Mouse (Mus musculus) G1E (cell line): ENCODE measurements around the gene Dusp10. TPM values are rescaled to one million over a fixed set of nuclear protein-coding genes. Genes with fewer than 3 reads are reported as not detected.

ENCODE experiments used
- ATAC-seq: 2 replicates; pipeline ENCODE4 v1.8.0; 2016; ENCODE audit warnings: mild to moderate bottlenecking; ENCODE audit not compliant: insufficient number of reproducible peaks, poor library complexity, low FRiP score, severe bottlenecking; ENCODE audit errors: extremely low read depth
- DNase-seq: peaks from one replicate; pipeline ENCODE4 v3.0.0; 2012; ENCODE audit warnings: low spot score
- H3K27me3 ChIP-seq: 2 replicates; pipeline ENCODE4 v1.6.1; 2012; ENCODE audit warnings: mild to moderate bottlenecking, low read length, inconsistent platforms; ENCODE audit not compliant: insufficient read depth
- H3K36me3 ChIP-seq: replicated peaks from 2 replicates; pipeline ENCODE3; 2012; ENCODE audit warnings: mild to moderate bottlenecking, inconsistent platforms
- H3K4me1 ChIP-seq: 2 replicates; pipeline ENCODE4 v1.6.1; 2012; ENCODE audit warnings: low read depth, low read length, inconsistent platforms, mixed read lengths; ENCODE audit not compliant: insufficient read depth
- H3K4me3 ChIP-seq: 2 replicates; pipeline ENCODE4 v1.5.1; 2012; ENCODE audit warnings: low read depth, mild to moderate bottlenecking, inconsistent platforms, low read length, moderate library complexity, mixed read lengths
- H3K9me3 ChIP-seq: replicated peaks from 2 replicates; pipeline ENCODE4 v1.6.1; 2012; ENCODE audit warnings: inconsistent platforms
- CTCF ChIP-seq: IDR thresholded peaks from 2 replicates; pipeline ENCODE4 v1.5.1; 2012; ENCODE audit warnings: low read depth, low read length, inconsistent platforms, mixed read lengths
- GATA1 ChIP-seq: IDR thresholded peaks from 2 replicates; pipeline ENCODE4 v1.6.1; 2012; ENCODE audit warnings: borderline replicate concordance, low read length, inconsistent platforms, mixed read lengths
- GATA2 ChIP-seq: IDR thresholded peaks from 2 replicates; pipeline ENCODE4 v1.6.1; 2012; ENCODE audit warnings: low read depth, low read length, inconsistent platforms, borderline replicate concordance
- POLR2AphosphoS5 ChIP-seq: IDR thresholded peaks from 2 replicates; pipeline ENCODE4 v1.6.1; 2012; ENCODE audit warnings: low read depth, low read length, inconsistent platforms; ENCODE audit not compliant: insufficient replicate concordance
- TAL1 ChIP-seq: conservative IDR thresholded peaks from 2 replicates; pipeline ENCODE4 v1.6.1; 2012; ENCODE audit warnings: low read depth, low read length, inconsistent platforms, mixed read lengths
- polyA plus RNA-seq: library from polyadenylated mRNA; stranded (reverse); fragments of >175 nt; gene quantifications from 2 replicates; pipeline ENCODE4 v1.2.3, GENCODE M21; 2012
- total RNA-seq, 2 experiments: library from RNA; stranded (forward) in 1 of 2; stranded (reverse) in 1 of 2; fragments of 200-1000 nt in 1 of 2; fragments of >200 nt in 1 of 2; fragmentation: Nextera tagmentation in 1 of 2; gene quantifications; 2 replicates each; pipeline ENCODE4 v1.2.3; 2014 to 2017

Dusp10 gene
- total and polyA plus RNA-seq, 3 experiments = 0.27 TPM; not detected in 2

DNA sequence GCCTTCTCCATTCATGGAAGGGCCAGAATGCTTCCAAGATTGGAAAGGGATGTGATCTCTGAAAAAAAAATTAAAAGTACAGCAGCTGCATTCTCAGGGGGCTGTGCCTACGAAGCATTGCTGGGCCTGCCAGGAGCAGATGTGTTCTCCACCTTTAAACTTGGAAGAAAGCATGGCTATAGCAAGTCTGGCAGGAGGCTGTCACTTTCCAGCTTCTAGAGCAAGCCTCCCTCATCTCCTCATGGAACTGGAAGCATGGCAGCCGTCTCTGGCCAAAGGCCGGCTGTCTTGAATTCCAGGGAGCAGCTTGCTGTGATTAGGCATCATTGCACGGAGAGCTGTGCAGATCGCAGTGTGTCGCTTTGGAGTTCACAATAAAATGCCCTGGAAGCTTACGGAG, 104.5 kb downstream of the Dusp10 start:
- ATAC-seq (no peak), DNase-seq (no peak)
- peaks cover 40% of the 10 kb centered on the region for H3K9me3 ChIP-seq
- no peaks in the 10 kb centered on the region for H3K36me3 ChIP-seq
- no peak overlapping the region for H3K4me3 ChIP-seq
- H3K4me1 ChIP-seq = no peaks in the 10 kb centered on the region
- TF ChIP-seq GATA2 (no peak), POLR2AphosphoS5 (no peak), CTCF (no peak), GATA1 (no peak), TAL1 (no peak)
- H3K27me3 ChIP-seq = no peaks in the 10 kb centered on the region

DNA sequence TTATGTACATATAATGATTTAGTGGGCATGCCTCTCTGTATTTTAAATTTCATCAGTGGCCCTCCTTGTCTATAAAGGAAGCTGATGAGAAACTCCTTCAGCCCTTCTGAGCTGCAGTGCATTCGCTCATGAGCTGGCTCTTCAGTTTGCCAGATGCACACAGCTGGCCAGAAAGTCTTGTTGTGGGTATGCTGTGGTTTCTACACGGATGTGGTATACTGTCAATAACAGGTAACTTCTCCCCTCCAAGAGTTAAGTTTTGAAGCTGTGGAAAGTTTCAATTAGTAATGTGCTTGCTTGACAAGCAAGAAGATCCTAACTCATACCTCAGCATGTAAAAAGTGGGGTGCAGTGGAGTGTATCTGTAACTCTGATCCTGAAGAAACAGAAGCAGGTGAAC, 104.9 kb downstream of the Dusp10 start:
- DNase-seq (no peak), ATAC-seq (no peak)
- H3K4me1 ChIP-seq = no peaks in the 10 kb centered on the region
- H3K9me3 ChIP-seq = peaks cover 38% of the 10 kb centered on the region
- no peaks in the 10 kb centered on the region for H3K27me3 ChIP-seq
- H3K36me3 ChIP-seq = no peaks in the 10 kb centered on the region
- TF ChIP-seq TAL1 = no peak
- TF ChIP-seq CTCF = no peak
- no peak for TF ChIP-seq GATA2
- TF ChIP-seq GATA1 = no peak
- no peak for TF ChIP-seq POLR2AphosphoS5
- no peak overlapping the region for H3K4me3 ChIP-seq

DNA sequence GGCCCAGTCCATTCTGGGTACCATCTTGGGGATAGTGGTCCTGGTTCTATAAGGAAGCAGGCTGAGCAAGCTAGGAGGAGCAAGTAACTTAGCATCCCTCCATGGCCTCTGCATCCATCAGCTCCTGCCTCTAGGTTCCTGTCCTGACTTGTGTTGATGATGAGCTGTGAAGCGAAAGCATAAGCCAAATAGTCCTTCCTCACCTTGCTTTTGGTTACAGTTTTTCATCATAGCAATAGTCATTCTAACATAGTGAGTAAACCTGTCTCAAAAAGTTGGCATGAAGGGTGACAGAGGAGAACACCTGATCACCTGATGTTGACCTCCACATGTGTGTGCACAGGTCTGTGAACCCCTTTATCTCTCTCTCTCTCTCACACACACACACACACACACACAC, 105.5 kb downstream of the Dusp10 start:
- Histone ChIP-seq H3K36me3 (no peaks in the 10 kb centered on the region), H3K4me1 (no peaks in the 10 kb centered on the region), H3K27me3 (no peaks in the 10 kb centered on the region), H3K4me3 (no peak overlapping the region), H3K9me3 (peaks cover 34% of the 10 kb centered on the region)
- DNase-seq = no peak
- TF ChIP-seq TAL1 (no peak), GATA1 (no peak), CTCF (no peak), GATA2 (no peak)
- ATAC-seq = no peak

Other genes with a start within 250 kb of the Dusp10 start
- gene 1700056E22Rik, start 21.0 kb downstream of the Dusp10 start, total RNA-seq (2014; fragmentation: Nextera tagmentation) = not detected in 2 replicates
- gene 1700056E22Rik, start 21.0 kb downstream of the Dusp10 start, total RNA-seq (2017) = 0.29 TPM in 1 of 2 replicates, not detected in the other
- not detected in 2 replicates for gene 1700056E22Rik, start 21.0 kb downstream of the Dusp10 start, polyA plus RNA-seq